Mouse (Mus musculus) hematopoietic multipotent progenitor cell, adult 10-12 weeks (in vitro differentiated cells): ENCODE results near the gene C4b. TPM values are rescaled to one million over a fixed set of nuclear protein-coding genes. Genes with fewer than 3 reads are reported as not detected.

ENCODE experiments used
- polyA plus RNA-seq: library from polyadenylated mRNA; stranded (reverse); fragments of >175 nt; gene quantifications from 2 replicates; pipeline ENCODE4 v1.2.3, GENCODE M21; 2012; ENCODE audit warnings: low replicate concordance

Gene C4b
- polyA plus RNA-seq, result 1.6 and 2.8 TPM in 2 replicates

DNA sequence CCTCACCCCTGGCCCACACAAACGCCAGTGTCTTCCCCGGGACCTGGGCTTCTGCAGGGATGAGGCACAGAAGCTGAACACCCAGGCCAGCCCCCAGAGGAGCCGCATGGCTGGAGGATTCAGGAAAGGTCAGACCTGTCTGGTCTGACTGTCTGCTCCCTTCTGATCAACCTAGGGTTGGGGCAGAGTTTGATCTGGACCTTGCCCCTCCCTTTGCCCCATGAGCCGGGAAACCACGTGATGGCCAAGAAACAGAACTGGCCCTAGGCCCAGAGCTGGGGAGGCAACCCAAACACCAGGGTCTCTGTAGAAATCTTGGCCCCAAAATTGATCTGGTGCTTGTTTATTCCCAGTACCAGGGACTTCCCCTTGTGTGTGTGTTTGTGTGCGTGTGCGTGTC is at the start of gene C4b:
C4b (minus strand) TSS at position 164 of the 400 bp plus-strand sequence.

Other genes with a start within 250 kb of the C4b start
- not detected in 2 replicates for gene Btnl6, start 226.5 kb downstream of the C4b start, polyA plus RNA-seq
- gene Notch4, start 179.6 kb downstream of the C4b start, polyA plus RNA-seq, result 7.8 and 33.6 TPM in 2 replicates
- gene Gpsm3, start 154.1 kb downstream of the C4b start, polyA plus RNA-seq, result 701 and 1,475 TPM in 2 replicates
- 129 and 229 TPM in 2 replicates for gene Pbx2, start 152.6 kb downstream of the C4b start, polyA plus RNA-seq
- gene Ager, start 146.0 kb downstream of the C4b start, polyA plus RNA-seq, result 6.8 and 13.6 TPM in 2 replicates
- 44.1 and 76.3 TPM in 2 replicates for gene Rnf5, start 140.2 kb downstream of the C4b start, polyA plus RNA-seq
- 143 and 230 TPM in 2 replicates for gene Agpat1, start 139.6 kb downstream of the C4b start, polyA plus RNA-seq
- 1.2 and 1.3 TPM in 2 replicates for gene Egfl8, start 127.9 kb downstream of the C4b start, polyA plus RNA-seq
- gene Ppt2, start 115.4 kb downstream of the C4b start, polyA plus RNA-seq, result 77.8 and 82.6 TPM in 2 replicates
- gene Prrt1, start 114.3 kb downstream of the C4b start, polyA plus RNA-seq, result 13.3 and 35.6 TPM in 2 replicates
- gene Fkbpl, start 99.1 kb downstream of the C4b start, polyA plus RNA-seq, result 3.7 and 4.4 TPM in 2 replicates
- gene Atf6b, start 96.7 kb downstream of the C4b start, polyA plus RNA-seq, result 177 and 309 TPM in 2 replicates
- 0.28 and 0.68 TPM in 2 replicates for gene Tnxb, start 73.3 kb downstream of the C4b start, polyA plus RNA-seq
- 0.26 and 0.85 TPM in 2 replicates for gene Cyp21a1, start 60.7 kb upstream of the C4b start, polyA plus RNA-seq
- 35.1 and 41.2 TPM in 2 replicates for gene Stk19, start 93.1 kb upstream of the C4b start, polyA plus RNA-seq
- gene Dxo, start 93.1 kb upstream of the C4b start, polyA plus RNA-seq, result 64.7 and 107 TPM in 2 replicates
- gene Skiv2l, start 106.3 kb upstream of the C4b start, polyA plus RNA-seq, result 73.9 and 94.6 TPM in 2 replicates
- 110 and 113 TPM in 2 replicates for gene Nelfe, start 106.5 kb upstream of the C4b start, polyA plus RNA-seq
- gene Cfb, start 118.6 kb upstream of the C4b start, polyA plus RNA-seq, result 0.42 and 1.0 TPM in 2 replicates
- 12.3 and 13.4 TPM in 2 replicates for gene Zbtb12, start 135.6 kb upstream of the C4b start, polyA plus RNA-seq
- gene Gm20547, start 138.2 kb upstream of the C4b start, polyA plus RNA-seq, result 0.10 TPM in 1 of 2 replicates, not detected in the other
- 1.6 and 6.5 TPM in 2 replicates for gene C2, start 154.4 kb upstream of the C4b start, polyA plus RNA-seq
- gene Ehmt2, start 154.6 kb upstream of the C4b start, polyA plus RNA-seq, result 299 and 719 TPM in 2 replicates
- gene Slc44a4, start 170.6 kb upstream of the C4b start, polyA plus RNA-seq, result not detected in 2 replicates
- 46.6 and 61.8 TPM in 2 replicates for gene Neu1, start 187.4 kb upstream of the C4b start, polyA plus RNA-seq
- gene Hspa1b, start 215.4 kb upstream of the C4b start, polyA plus RNA-seq, result 3.0 and 6.4 TPM in 2 replicates
- gene Gm20481, start 226.0 kb upstream of the C4b start, polyA plus RNA-seq, result not detected in 2 replicates
- gene Hspa1a, start 228.3 kb upstream of the C4b start, polyA plus RNA-seq, result 0.68 and 2.2 TPM in 2 replicates
- gene Hspa1l, start 228.8 kb upstream of the C4b start, polyA plus RNA-seq, result not detected in 2 replicates
- gene Lsm2, start 238.0 kb upstream of the C4b start, polyA plus RNA-seq, result 51.7 and 75.3 TPM in 2 replicates